Mouse (Mus musculus) retina, postnatal 7 days (tissue): Measurements from ENCODE around the gene Plekhg1.

Experiments used
- DNase-seq: peaks from one replicate; pipeline ENCODE4 v3.0.0-alpha.2; 2012; ENCODE audit warnings: low read depth, low spot score

Gene Plekhg1

GRCm38 (mm10) chr10:3888510-3888909 lies 148.3 kb downstream of the Plekhg1 start:
- no peak for DNase-seq

GRCm38 (mm10) chr10:3891381-3892263 lies 151.5 kb downstream of the Plekhg1 start:
- no peak for DNase-seq

- DNase-seq = no peak
These were observed 152.2 kb downstream of the Plekhg1 start for GRCm38 (mm10) chr10:3892368-3892767.

GRCm38 (mm10) chr10:3898068-3898467 lies 157.9 kb downstream of the Plekhg1 start:
- DNase-seq = no peak

GRCm38 (mm10) chr10:3900416-3900956 lies 160.3 kb downstream of the Plekhg1 start:
- no peak for DNase-seq

GRCm38 (mm10) chr10:3905747-3906146 lies 165.6 kb downstream of the Plekhg1 start:
- no peak for DNase-seq

- no peak for DNase-seq
These were observed 173.9 kb downstream of the Plekhg1 start for GRCm38 (mm10) chr10:3914104-3914503.

- no peak for DNase-seq
These were observed 180.4 kb downstream of the Plekhg1 start for GRCm38 (mm10) chr10:3920368-3921152.

GRCm38 (mm10) chr10:3928008-3928545 lies 187.9 kb downstream of the Plekhg1 start:
- no peak for DNase-seq

- DNase-seq = no peak
These were observed 191.7 kb downstream of the Plekhg1 start for GRCm38 (mm10) chr10:3931831-3932230.

- DNase-seq = no peak
These were observed 193.3 kb downstream of the Plekhg1 start for GRCm38 (mm10) chr10:3933311-3933940.

GRCm38 (mm10) chr10:3936864-3937263 lies 196.7 kb downstream of the Plekhg1 start:
- no peak for DNase-seq

- no peak for DNase-seq
These were observed 199.9 kb downstream of the Plekhg1 start for GRCm38 (mm10) chr10:3939895-3940595.

- DNase-seq = no peak
These were observed 200.4 kb downstream of the Plekhg1 start for GRCm38 (mm10) chr10:3940596-3940975.

GRCm38 (mm10) chr10:3941054-3941757 lies 201.0 kb downstream of the Plekhg1 start:
- DNase-seq = no peak

GRCm38 (mm10) chr10:3942289-3942688 lies 202.1 kb downstream of the Plekhg1 start:
- no peak for DNase-seq

GRCm38 (mm10) chr10:3943492-3944395 lies 203.6 kb downstream of the Plekhg1 start:
- DNase-seq = peak; percentile 79

GRCm38 (mm10) chr10:3946871-3947270 lies 206.7 kb downstream of the Plekhg1 start:
- no peak for DNase-seq

GRCm38 (mm10) chr10:3947346-3947745 lies 207.2 kb downstream of the Plekhg1 start:
- DNase-seq = no peak
